Mouse (Mus musculus) MEL (cell line): ENCODE results near the gene Mbd6.
A peak's percentile ranks its signal among the peaks of the same experiment; 100 is the strongest.

ENCODE experiments used
- CTCF ChIP-seq, 3 experiments: IDR thresholded peaks in 2 of 3; conservative IDR thresholded peaks in 1 of 3; 2 replicates each; pipeline ENCODE4 v1.5.1; 2011 to 2012; ENCODE audit warnings: low read length in 3 of 3, low read depth in 2 of 3, mild to moderate bottlenecking in 2 of 3, improper control_type of control experiment in 1 of 3, inconsistent platforms in 1 of 3, mixed read lengths in 1 of 3, moderate library complexity in 1 of 3; ENCODE audit not compliant: control insufficient read depth in 1 of 3, insufficient read depth in 1 of 3, poor library complexity in 1 of 3, severe bottlenecking in 1 of 3
- GATA1 ChIP-seq: IDR thresholded peaks from 2 replicates; pipeline ENCODE4 v1.6.1; 2011; ENCODE audit warnings: low read depth, low read length, improper control_type of control experiment
- MAFK ChIP-seq: IDR thresholded peaks from 2 replicates; pipeline ENCODE4 v1.6.1; 2011; ENCODE audit warnings: low read depth, mild to moderate bottlenecking, low read length, improper control_type of control experiment, borderline replicate concordance
- POLR2A ChIP-seq, 2 experiments: IDR thresholded peaks; 2 replicates each; pipeline ENCODE4 v1.6.1; 2011 to 2012; ENCODE audit warnings: low read length in 2 of 2, mild to moderate bottlenecking in 2 of 2, control low read depth in 1 of 2, improper control_type of control experiment in 1 of 2, low read depth in 1 of 2, moderate library complexity in 1 of 2; ENCODE audit not compliant: control insufficient read depth in 1 of 2, insufficient read depth in 1 of 2, poor library complexity in 1 of 2
- SMC3 ChIP-seq: IDR thresholded peaks from 2 replicates; pipeline ENCODE4 v1.6.1; 2011; ENCODE audit warnings: low read depth, low read length, improper control_type of control experiment
- USF1 ChIP-seq: IDR thresholded peaks from 2 replicates; pipeline ENCODE4 v1.6.1; 2014; ENCODE audit warnings: low read depth, mild to moderate bottlenecking, inconsistent platforms, low read length, improper control_type of control experiment, moderate library complexity
- ZKSCAN1 ChIP-seq: IDR thresholded peaks from 2 replicates; pipeline ENCODE4 v1.6.1; 2012; ENCODE audit warnings: low read depth, mild to moderate bottlenecking, inconsistent platforms, low read length, improper control_type of control experiment, moderate library complexity
- ZNF384 ChIP-seq: IDR thresholded peaks from 2 replicates; pipeline ENCODE4 v1.6.1; 2012; ENCODE audit warnings: low read depth, mild to moderate bottlenecking, inconsistent platforms, low read length, improper control_type of control experiment

- TF ChIP-seq CTCF (IDR thresholded peaks at IDR 0.05 in 2 of 3, conservative IDR thresholded peaks at IDR 0.05 in 1 of 3; ENCODE audit: control insufficient read depth in 1 of 3, insufficient read depth in 1 of 3, low read depth in 2 of 3, low read length in 3 of 3, poor library complexity in 1 of 3, severe bottlenecking in 1 of 3) (no peak), ZNF384 (peak; percentile 64), USF1 (no peak), ZKSCAN1 (no peak), MAFK (no peak), POLR2A (IDR thresholded peaks at IDR 0.05; ENCODE audit: control insufficient read depth in 1 of 2, insufficient read depth in 1 of 2, low read depth in 1 of 2, low read length in 2 of 2, poor library complexity in 1 of 2) (no peak), SMC3 (no peak), GATA1 (no peak; the same call in 1 of the 2 replicates)
These were observed 24.0 kb upstream of the Mbd6 start for GRCm38 (mm10) chr10:127312858-127313257.
